Mouse (Mus musculus) kidney, adult 8-10 months (tissue): ENCODE measurements around the gene Heatr5b.
"Not testable (repeated sequence)": the region's sequence is repeated elsewhere in the genome, so short reads cannot be mapped to it uniquely, and the experiment has no call there.

Source experiments
- DNase-seq, 2 experiments: peaks; one replicate each; pipeline ENCODE4 v3.0.0; 2022

The Heatr5b gene

GRCm38 (mm10) chr17:78834856-78835835 is at the start of gene Heatr5b, which contains the start of gene Gpatch11:
Gene Heatr5b, minus strand, starts transcription at chr17:78835364.
Gene Gpatch11, plus strand, starts transcription at chr17:78835567.
- peak; percentile 97 for DNase-seq

GRCm38 (mm10) chr17:78883291-78883690 is 48.1 kb upstream of the Heatr5b start:
- no peak for DNase-seq

GRCm38 (mm10) chr17:78882401-78883112 is 47.4 kb upstream of the Heatr5b start, which contains the start of gene Eif2ak2:
Gene Eif2ak2, minus strand, starts transcription at chr17:78882573.
- peak; percentile 88 to 91 for DNase-seq

- no peak for DNase-seq
Measured at GRCm38 (mm10) chr17:78881878-78882304, 46.7 kb upstream of the Heatr5b start.

GRCm38 (mm10) chr17:78873886-78874285 is 38.7 kb upstream of the Heatr5b start:
- no peak for DNase-seq

- DNase-seq = no peak
Measured at GRCm38 (mm10) chr17:78856243-78856642, 21.1 kb upstream of the Heatr5b start.

GRCm38 (mm10) chr17:78842271-78842928 is 7.2 kb upstream of the Heatr5b start:
- DNase-seq = no peak

- no peak for DNase-seq
Measured at GRCm38 (mm10) chr17:78836056-78836455, 892 bp upstream of the Heatr5b start.

GRCm38 (mm10) chr17:78824346-78824745 is 10.8 kb downstream of the Heatr5b start:
- DNase-seq = no peak

GRCm38 (mm10) chr17:78809582-78809981 is 25.6 kb downstream of the Heatr5b start:
- no peak for DNase-seq

- no peak for DNase-seq
Measured at GRCm38 (mm10) chr17:78809019-78809418, 26.1 kb downstream of the Heatr5b start.

- DNase-seq = no peak
Measured at GRCm38 (mm10) chr17:78797222-78797621, 37.9 kb downstream of the Heatr5b start.

- no peak for DNase-seq
Measured at GRCm38 (mm10) chr17:78794390-78794789, 40.8 kb downstream of the Heatr5b start.

- peak; percentile 5 to 12 for DNase-seq
Measured at GRCm38 (mm10) chr17:78792122-78792521, 43.0 kb downstream of the Heatr5b start.

GRCm38 (mm10) chr17:78791690-78792070 is 43.5 kb downstream of the Heatr5b start:
- DNase-seq = no peak

- no peak for DNase-seq
Measured at GRCm38 (mm10) chr17:78791068-78791689, 44.0 kb downstream of the Heatr5b start.

GRCm38 (mm10) chr17:78788273-78788672 is 46.9 kb downstream of the Heatr5b start:
- DNase-seq = not testable (repeated sequence)

GRCm38 (mm10) chr17:78778765-78779164 is 56.4 kb downstream of the Heatr5b start:
- no peak for DNase-seq

- no peak for DNase-seq
Measured at GRCm38 (mm10) chr17:78772317-78772716, 62.8 kb downstream of the Heatr5b start.

GRCm38 (mm10) chr17:78770932-78771331 is 64.2 kb downstream of the Heatr5b start:
- no peak for DNase-seq

- DNase-seq = no peak
Measured at GRCm38 (mm10) chr17:78769341-78769740, 65.8 kb downstream of the Heatr5b start.

- DNase-seq = no peak
Measured at GRCm38 (mm10) chr17:78768937-78769336, 66.2 kb downstream of the Heatr5b start.
